Mouse (Mus musculus): Measurements from ENCODE around the gene Epo. TPM values are rescaled to one million over a fixed set of nuclear protein-coding genes. Genes with fewer than 3 reads are reported as not detected.

The Epo gene
- total and polyA plus RNA-seq, 3 experiments = not detected

DNA sequence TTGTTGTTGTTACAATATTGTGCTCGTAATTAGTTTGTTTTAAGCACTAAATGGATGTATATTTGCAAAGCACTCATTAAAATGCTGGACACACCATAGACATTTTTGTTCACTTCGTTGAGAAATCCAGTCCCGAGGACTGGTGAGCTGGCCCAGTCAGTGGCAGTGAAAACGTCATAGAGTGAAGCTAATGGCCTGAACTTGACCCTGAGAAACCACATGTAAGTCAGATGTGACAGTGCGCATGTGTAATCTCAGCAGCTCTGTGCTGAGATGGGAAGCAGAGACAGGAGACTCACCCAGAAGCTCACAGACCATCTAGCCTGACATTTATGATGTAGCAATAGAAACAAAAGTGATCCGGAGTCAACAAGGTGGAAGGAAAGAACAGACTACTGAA lies 11.9 kb upstream of the Epo start:
- H3K4me1 ChIP-seq (ENCODE audit: control insufficient read depth in 1 of 2, insufficient read depth in 2 of 2) = no peaks in the 10 kb centered on the region
- in situ Hi-C loops (cut with MboI; ENCODE audit: low pct_ligation_motif_present, low pct_unique_long_range_greater_than_20kb, low sequenced_read_pairs) (no loop called here), dilution Hi-C loops (cut with MboI; ENCODE audit: extremely low pct_ligation_motif_present, extremely low pct_unique_long_range_greater_than_20kb, low sequenced_read_pairs) (no loop called here)
- TF ChIP-seq TBP (conservative IDR thresholded peaks at IDR 0.05; ENCODE audit: low read depth, low read length) (no peak), RCOR1 (conservative IDR thresholded peaks at IDR 0.05; ENCODE audit: low read depth, low read length) (no peak), MYC (IDR thresholded peaks at IDR 0.05; ENCODE audit: low read depth, low read length) (no peak), E2F4 (IDR thresholded peaks at IDR 0.05; ENCODE audit: insufficient replicate concordance, low read depth, low read length) (no peak), SIN3A (IDR thresholded peaks at IDR 0.05; ENCODE audit: low read length) (no peak), CHD1 (IDR thresholded peaks at IDR 0.05; ENCODE audit: low read depth, low read length) (no peak)
- no peak for DNase-seq (ENCODE audit: extremely low read depth)
- no peaks in the 10 kb centered on the region for H3K9me3 ChIP-seq (replicated peaks; ENCODE audit: low read length)
- H3K9ac ChIP-seq (ENCODE audit: insufficient read depth, low read depth) = no peak overlapping the region
- no peak overlapping the region for H3K27ac ChIP-seq (ENCODE audit: insufficient read depth, low read depth)
- H3K4me3 ChIP-seq (replicated peaks in 1 of 3; ENCODE audit: low read depth in 2 of 3, low read length in 2 of 3, poor library complexity in 1 of 3) = no peak overlapping the region
- no peaks in the 10 kb centered on the region for H3K79me2 ChIP-seq (replicated peaks; ENCODE audit: control insufficient read depth, extremely low read depth, insufficient read depth, poor library complexity, severe bottlenecking)
- no peak overlapping the region for H3K4me2 ChIP-seq (ENCODE audit: insufficient read depth, low read depth, poor library complexity, severe bottlenecking)
- no peaks in the 10 kb centered on the region for H3K36me3 ChIP-seq (replicated peaks in 1 of 2; ENCODE audit: control insufficient read depth in 1 of 2, insufficient read depth in 1 of 2, low read length in 1 of 2)
- peaks cover 14% of the 10 kb centered on the region for H3K27me3 ChIP-seq (replicated peaks)

GRCm38 (mm10) chr5:137541768-137542540 lies 8.9 kb upstream of the Epo start:
- TF ChIP-seq ELF1 (IDR thresholded peaks at IDR 0.05; ENCODE audit: low read depth, low read length) (no peak), IRF4 (IDR thresholded peaks at IDR 0.05; ENCODE audit: low read depth, low read length) (no peak), BHLHE40 (IDR thresholded peaks at IDR 0.05; ENCODE audit: low read depth, low read length) (no peak), USF2 (conservative IDR thresholded peaks at IDR 0.05; ENCODE audit: low read depth, low read length) (no peak), MAFK (IDR thresholded peaks at IDR 0.05; ENCODE audit: insufficient replicate concordance, low read length) (no peak), SMC3 (IDR thresholded peaks at IDR 0.05; ENCODE audit: low read depth, low read length) (no peak), ETS1 (conservative IDR thresholded peaks at IDR 0.05; ENCODE audit: low read depth, low read length) (no peak), JUN (IDR thresholded peaks at IDR 0.05; ENCODE audit: insufficient read depth, low read depth, low read length) (no peak), ZKSCAN1 (IDR thresholded peaks at IDR 0.05; ENCODE audit: borderline replicate concordance, low read depth, low read length) (no peak), ZC3H11A (IDR thresholded peaks at IDR 0.05; ENCODE audit: low read depth, low read length) (no peak), POLR2A (IDR thresholded peaks at IDR 0.05; ENCODE audit: low read depth, low read length) (no peak), MXI1 (IDR thresholded peaks at IDR 0.05; ENCODE audit: low read depth, low read length) (no peak), SIN3A (IDR thresholded peaks at IDR 0.05; ENCODE audit: low read length) (no peak)
- Histone ChIP-seq H3K4me2 (ENCODE audit: insufficient read depth, low read depth, poor library complexity, severe bottlenecking) (no peak overlapping the region), H3K4me3 (replicated peaks in 1 of 3; ENCODE audit: low read depth in 2 of 3, low read length in 2 of 3, poor library complexity in 1 of 3) (no peak overlapping the region), H3K79me2 (replicated peaks; ENCODE audit: control insufficient read depth, extremely low read depth, insufficient read depth, poor library complexity, severe bottlenecking) (no peaks in the 10 kb centered on the region), H3K9ac (ENCODE audit: insufficient read depth, low read depth) (no peak overlapping the region), H3K4me1 (ENCODE audit: control insufficient read depth in 1 of 2, insufficient read depth in 2 of 2) (no peaks in the 10 kb centered on the region), H3K9me3 (replicated peaks; ENCODE audit: low read length) (no peaks in the 10 kb centered on the region), H3K36me3 (replicated peaks in 1 of 2; ENCODE audit: control insufficient read depth in 1 of 2, insufficient read depth in 1 of 2, low read length in 1 of 2) (no peaks in the 10 kb centered on the region), H3K27ac (ENCODE audit: insufficient read depth, low read depth) (no peak overlapping the region), H3K27me3 (replicated peaks) (peaks cover 5% of the 10 kb centered on the region)
- dilution Hi-C loops (cut with MboI; ENCODE audit: extremely low pct_ligation_motif_present, extremely low pct_unique_long_range_greater_than_20kb, low sequenced_read_pairs) (no loop called here), in situ Hi-C loops (cut with MboI; ENCODE audit: low pct_ligation_motif_present, low pct_unique_long_range_greater_than_20kb, low sequenced_read_pairs) (no loop called here)
- DNase-seq (ENCODE audit: extremely low read depth) = no peak
